9 mouse cellular contexts compared by ENCODE assay signal in genomic region chr14:32894341-32894853, GRCm38 (mm10). TPM values are rescaled to one million over a fixed set of nuclear protein-coding genes. Genes with fewer than 3 reads are reported as not detected.
DNase-seq lines count a peak whose midpoint lies in the region; ATAC-seq and TF ChIP-seq lines count a peak whose summit lies in the region.
"Had no signal": no experiment of that assay in that cellular context is flagged by ENCODE, and none has a peak within 500 bp of the region (broad histone marks: within the 10 kb centered on the region; RNA-seq: fewer than 3 reads in every experiment).

No protein-coding gene starts in this region.

- no peak for TF ChIP-seq POLR2A in kidney, adult 2 months (IDR thresholded peaks at IDR 0.05; ENCODE audit: low read depth, low read length)
- no peak for TF ChIP-seq POLR2A in brain, embryonic 14.5 days (IDR thresholded peaks at IDR 0.05; ENCODE audit: borderline replicate concordance, extremely low read depth, insufficient read depth, insufficient read length, poor library complexity, severe bottlenecking)

- no peaks in the 10 kb centered on the region for H3K9me3 ChIP-seq in kidney, embryonic 14.5 days (ENCODE audit: control insufficient read depth, low read length)
- no peaks in the 10 kb centered on the region for H3K9me3 ChIP-seq in lung, embryonic 16.5 days (ENCODE audit: control insufficient read depth, low read length)
- no peaks in the 10 kb centered on the region for H3K9me3 ChIP-seq in liver, postnatal 0 days (ENCODE audit: low read length)

- H3K27me3 ChIP-seq in kidney, adult 2 months (replicated peaks; ENCODE audit: control insufficient read depth, insufficient read depth, low read length), result no peaks in the 10 kb centered on the region
- no peaks in the 10 kb centered on the region for H3K27me3 ChIP-seq in kidney, embryonic 14.5 days (ENCODE audit: control insufficient read depth, insufficient read depth, low read length)
- H3K27me3 ChIP-seq in lung, embryonic 16.5 days (ENCODE audit: control insufficient read depth, insufficient read depth, low read depth, low read length), result no peaks in the 10 kb centered on the region
- no peaks in the 10 kb centered on the region for H3K27me3 ChIP-seq in liver, postnatal 0 days (ENCODE audit: insufficient read depth, low read length)

- ATAC-seq in kidney, embryonic 14.5 days (ENCODE audit: low FRiP score, low TSS enrichment), result no peak
- ATAC-seq in lung, embryonic 16.5 days (ENCODE audit: low read depth), result peak; percentile 85
- no peak for ATAC-seq in liver, postnatal 0 days

- no peak overlapping the region for H3K4me3 ChIP-seq in kidney, adult 2 months (ENCODE audit: insufficient read depth, low read depth, low read length)
- H3K4me3 ChIP-seq in kidney, embryonic 14.5 days (ENCODE audit: low read length), result no peak overlapping the region
- H3K4me3 ChIP-seq in lung, embryonic 16.5 days (ENCODE audit: low read length), result no peak overlapping the region
- no peak overlapping the region for H3K4me3 ChIP-seq in liver, postnatal 0 days (ENCODE audit: low read depth, low read length)

- WGBS in kidney, adult 2 months, result 79% methylated on average over 4 of the region's 4 CpGs
- 87% methylated on average over 4 of the region's 4 CpGs for WGBS in kidney, embryonic 14.5 days
- WGBS in lung, embryonic 16.5 days, result 47% methylated on average over 4 of the region's 4 CpGs
- 77% methylated on average over 4 of the region's 4 CpGs for WGBS in liver, postnatal 0 days (ENCODE audit: insufficient replicate concordance)

- H3K9ac ChIP-seq in kidney, embryonic 14.5 days (ENCODE audit: low read depth, low read length), result no peak overlapping the region
- H3K9ac ChIP-seq in lung, embryonic 16.5 days (ENCODE audit: low read length), result no peak overlapping the region
- no peak overlapping the region for H3K9ac ChIP-seq in liver, postnatal 0 days (replicated peaks)

- TF ChIP-seq CTCF in kidney, adult 2 months (conservative IDR thresholded peaks at IDR 0.05; ENCODE audit: insufficient read depth, insufficient read length, low read depth, low read length), result no peak
- TF ChIP-seq CTCF in brain, embryonic 14.5 days (IDR thresholded peaks at IDR 0.05; ENCODE audit: borderline replicate concordance, extremely low read depth, insufficient read depth, insufficient read length), result no peak
- TF ChIP-seq CTCF in liver, postnatal 0 days (IDR thresholded peaks at IDR 0.05; ENCODE audit: low read depth), result no peak

- H3K4me2 ChIP-seq in kidney, embryonic 14.5 days (replicated peaks; ENCODE audit: low read depth, low read length), result no peak overlapping the region
- H3K4me2 ChIP-seq in lung, embryonic 16.5 days (ENCODE audit: low read depth, low read length), result no peak overlapping the region
- H3K4me2 ChIP-seq in liver, postnatal 0 days (ENCODE audit: low read depth, low read length), result no peak overlapping the region

- no peak for TF ChIP-seq EP300 in liver, postnatal 0 days (IDR thresholded peaks at IDR 0.05; ENCODE audit: low read depth)

- DNase-seq in kidney, adult 2 months, result peak; percentile 41
- peak; percentile 13 for DNase-seq in brain, embryonic 14.5 days (ENCODE audit: low read depth)
- peak; percentile 79 for DNase-seq in gastrocnemius, postnatal 25 days
- no peak for DNase-seq in liver, postnatal 0 days
- DNase-seq in frontal cortex, postnatal 25 days (ENCODE audit: low spot score in 2 of 2), result no peak
- no peak for DNase-seq in layer of hippocampus, postnatal 36 days

- no peak overlapping the region for H3K27ac ChIP-seq in kidney, adult 2 months (ENCODE audit: insufficient read depth, low read depth, low read length)
- no peak overlapping the region for H3K27ac ChIP-seq in kidney, embryonic 14.5 days (ENCODE audit: low read depth, low read length)
- H3K27ac ChIP-seq in lung, embryonic 16.5 days (ENCODE audit: low read length), result peak overlapping the region; percentile 72
- H3K27ac ChIP-seq in liver, postnatal 0 days (ENCODE audit: low read depth), result no peak overlapping the region
- H3K27ac ChIP-seq: macrophage had no signal

- no peaks in the 10 kb centered on the region for H3K4me1 ChIP-seq in kidney, adult 2 months (ENCODE audit: control insufficient read depth, insufficient read depth, low read length)
- no peaks in the 10 kb centered on the region for H3K4me1 ChIP-seq in kidney, embryonic 14.5 days (ENCODE audit: control insufficient read depth, insufficient read depth, low read length)
- peaks cover 16% of the 10 kb centered on the region for H3K4me1 ChIP-seq in lung, embryonic 16.5 days (replicated peaks; ENCODE audit: control insufficient read depth, insufficient read depth, low read length)
- peaks cover under 1% of the 10 kb centered on the region for H3K4me1 ChIP-seq in liver, postnatal 0 days (ENCODE audit: insufficient read depth)

- H3K36me3 ChIP-seq in kidney, adult 2 months (ENCODE audit: control insufficient read depth, insufficient read depth, low read length), result no peaks in the 10 kb centered on the region
- peaks cover 3% of the 10 kb centered on the region; the same call in 1 of the 2 replicates for H3K36me3 ChIP-seq in kidney, embryonic 14.5 days (ENCODE audit: control insufficient read depth, insufficient read depth, low read length)
- no peaks in the 10 kb centered on the region for H3K36me3 ChIP-seq in lung, embryonic 16.5 days (ENCODE audit: control insufficient read depth, insufficient read depth, low read length)
- H3K36me3 ChIP-seq in liver, postnatal 0 days (replicated peaks; ENCODE audit: insufficient read depth, low read length), result no peaks in the 10 kb centered on the region

RNA-seq across cellular contexts. Expression of gene Vstm4, which starts 37.8 kb away (rescaled TPM):
- 8.0 and 8.3 TPM in 2 replicates for polyA plus RNA-seq in kidney, adult 2 months (2012; rRNA removed)
- 21.2 and 35.4 TPM in 2 replicates for polyA plus RNA-seq in kidney, embryonic 14.5 days (2014; fragmentation: Nextera tagmentation; extraction: Ambion mirVana)
- 3.7 and 6.0 TPM in 2 replicates for polyA plus RNA-seq in brain, embryonic 14.5 days (2012; rRNA removed)
- total RNA-seq in gastrocnemius, postnatal 25 days (2021), result 1 to 10 TPM; 2.5 to 3.0 TPM
- 67.3 and 72.1 TPM in 2 replicates for polyA plus RNA-seq in lung, embryonic 16.5 days (2015; fragmentation: Nextera tagmentation; extraction: Ambion mirVana)
- polyA plus RNA-seq in liver, postnatal 0 days (2015; fragmentation: Nextera tagmentation; extraction: Ambion mirVana), result 5.9 and 6.0 TPM in 2 replicates
- total RNA-seq in layer of hippocampus, postnatal 36 days (2021), result 1 to 10 TPM; 3.9 to 4.2 TPM

Comparison
In these comparisons a context has a peak if more than half of its experiments do, and no peak if none do; other contexts are left out.
1. DNase-seq: peak in kidney, adult 2 months (single experiment), brain, embryonic 14.5 days (single experiment) and gastrocnemius, postnatal 25 days (single experiment); none in liver, postnatal 0 days (single experiment), frontal cortex, postnatal 25 days (0 of 2) and layer of hippocampus, postnatal 36 days (0 of 2).